In genomic region chr2:4917326-4918021, GRCm38 (mm10) we compare ENCODE assay signal across 8 mouse cellular contexts. TPM values are rescaled to one million over a fixed set of nuclear protein-coding genes. Genes with fewer than 3 reads are reported as not detected.
DNase-seq lines count a peak whose midpoint lies in the region; ATAC-seq and TF ChIP-seq lines count a peak whose summit lies in the region.

No protein-coding gene starts in this region.

- H3K4me2 ChIP-seq in heart, postnatal 0 days (ENCODE audit: low read depth, low read length) = peak overlapping the region; percentile 50
- H3K4me2 ChIP-seq in neural tube, embryonic 13.5 days = peak overlapping the region; percentile 37

- 15% methylated on average over 8 of the region's 8 CpGs for WGBS in forebrain, embryonic 10.5 days
- WGBS in heart, postnatal 0 days = 12% methylated on average over 8 of the region's 8 CpGs
- WGBS in neural tube, embryonic 13.5 days = 23% methylated on average over 8 of the region's 8 CpGs

- H3K36me3 ChIP-seq in ES-Bruce4 (ENCODE audit: control insufficient read depth, insufficient read depth, low read length, poor library complexity, severe bottlenecking) = no peaks in the 10 kb centered on the region
- H3K36me3 ChIP-seq in forebrain, embryonic 10.5 days (replicated peaks) = no peaks in the 10 kb centered on the region
- no peaks in the 10 kb centered on the region for H3K36me3 ChIP-seq in heart, postnatal 0 days (replicated peaks; ENCODE audit: control insufficient read depth, insufficient read depth, low read length)
- H3K36me3 ChIP-seq in neural tube, embryonic 13.5 days = no peaks in the 10 kb centered on the region
- H3K36me3 ChIP-seq in testis, adult 2 months (ENCODE audit: control insufficient read depth, insufficient read depth, low read length) = no peaks in the 10 kb centered on the region

- TF ChIP-seq CTCF in ES-Bruce4 (IDR thresholded peaks at IDR 0.05; ENCODE audit: low read depth, low read length) = peak; percentile 44
- TF ChIP-seq CTCF in heart, postnatal 0 days (IDR thresholded peaks at IDR 0.05; ENCODE audit: low read depth) = peak; percentile 89
- TF ChIP-seq CTCF in testis, adult 2 months (IDR thresholded peaks at IDR 0.05; ENCODE audit: control insufficient read depth, insufficient read depth, insufficient replicate concordance, low read depth, low read length) = peak; percentile 40; the same call in 1 of the 2 replicates

- peaks cover 6% of the 10 kb centered on the region; the same call in 1 of the 2 replicates for H3K9me3 ChIP-seq in ES-Bruce4 (replicated peaks; ENCODE audit: control insufficient read depth, insufficient read depth, low read length, poor library complexity, severe bottlenecking)
- 0 out of 2 replicates have a peak, but pooled peaks cover 1% of the 10 kb centered on the region for H3K9me3 ChIP-seq in forebrain, embryonic 10.5 days
- H3K9me3 ChIP-seq in heart, postnatal 0 days (replicated peaks; ENCODE audit: control insufficient read depth, low read length) = no peaks in the 10 kb centered on the region
- no peaks in the 10 kb centered on the region for H3K9me3 ChIP-seq in neural tube, embryonic 13.5 days

- 0 out of 2 replicates have a peak overlapping the region, but pooled peaks have one; percentile 32 for H3K9ac ChIP-seq in ES-Bruce4 (ENCODE audit: low read depth, poor library complexity, severe bottlenecking)
- H3K9ac ChIP-seq in heart, postnatal 0 days (replicated peaks; ENCODE audit: low read depth, low read length) = no peak overlapping the region
- no peak overlapping the region for H3K9ac ChIP-seq in neural tube, embryonic 13.5 days

- no peak for TF ChIP-seq EP300 in ES-Bruce4 (IDR thresholded peaks at IDR 0.05; ENCODE audit: insufficient read depth, low read depth, low read length)
- TF ChIP-seq EP300 in heart, postnatal 0 days (IDR thresholded peaks at IDR 0.05; ENCODE audit: low read depth) = no peak

- peak; percentile 27 for DNase-seq in c-Kit-negative CD71-positive TER-119-positive erythroid progenitor cells, embryonic 14.5 days (ENCODE audit: low read depth, low spot score)
- peak; percentile 61 for DNase-seq in forebrain, embryonic 10.5 days (ENCODE audit: extremely low spot score, low spot score)
- peak; percentile 57 for DNase-seq in heart, postnatal 0 days (ENCODE audit: low spot score)
- peak; percentile 73 to 78 for DNase-seq in kidney, postnatal 25 days
- DNase-seq in lung, adult 18-20 months = peak; percentile 40 to 43

- peak; percentile 32; the same call in 1 of the 2 replicates for ATAC-seq in heart, postnatal 0 days (ENCODE audit: insufficient read depth, low read depth)
- no peak for ATAC-seq in neural tube, embryonic 13.5 days (ENCODE audit: low read depth)

- no peak for TF ChIP-seq POLR2A in ES-Bruce4 (IDR thresholded peaks at IDR 0.05; ENCODE audit: insufficient read depth, low read length)
- no peak for TF ChIP-seq POLR2A in testis, adult 2 months (IDR thresholded peaks at IDR 0.05; ENCODE audit: control insufficient read depth, low read depth, low read length)

- no peaks in the 10 kb centered on the region for H3K27me3 ChIP-seq in ES-Bruce4 (ENCODE audit: control insufficient read depth, insufficient read depth, low read length, poor library complexity, severe bottlenecking)
- no peaks in the 10 kb centered on the region for H3K27me3 ChIP-seq in forebrain, embryonic 10.5 days (ENCODE audit: poor library complexity, severe bottlenecking)
- H3K27me3 ChIP-seq in heart, postnatal 0 days (ENCODE audit: control insufficient read depth, insufficient read depth, low read length) = no peaks in the 10 kb centered on the region
- no peaks in the 10 kb centered on the region for H3K27me3 ChIP-seq in neural tube, embryonic 13.5 days
- no peaks in the 10 kb centered on the region for H3K27me3 ChIP-seq in testis, adult 2 months (ENCODE audit: control insufficient read depth, insufficient read depth, low read length)

- peaks cover 9% of the 10 kb centered on the region for H3K4me1 ChIP-seq in ES-Bruce4 (ENCODE audit: control insufficient read depth, insufficient read depth, low read length)
- peaks cover 39% of the 10 kb centered on the region for H3K4me1 ChIP-seq in forebrain, embryonic 10.5 days
- peaks cover 3% of the 10 kb centered on the region for H3K4me1 ChIP-seq in heart, postnatal 0 days (ENCODE audit: control insufficient read depth, insufficient read depth)
- H3K4me1 ChIP-seq in neural tube, embryonic 13.5 days (replicated peaks) = peaks cover 13% of the 10 kb centered on the region
- H3K4me1 ChIP-seq in testis, adult 2 months (ENCODE audit: control insufficient read depth, insufficient read depth, low read length) = peaks cover 7% of the 10 kb centered on the region

- H3K4me3 ChIP-seq in ES-Bruce4 (ENCODE audit: low read depth, low read length) = 0 out of 2 replicates have a peak overlapping the region, but pooled peaks have one; percentile 5
- peak overlapping the region; percentile 18; the same call in 1 of the 2 replicates for H3K4me3 ChIP-seq in forebrain, embryonic 10.5 days
- H3K4me3 ChIP-seq in heart, postnatal 0 days (ENCODE audit: low read depth, low read length) = peak overlapping the region; percentile 27
- H3K4me3 ChIP-seq in neural tube, embryonic 13.5 days = no peak overlapping the region
- H3K4me3 ChIP-seq in testis, adult 2 months (ENCODE audit: control insufficient read depth, low read depth, low read length) = no peak overlapping the region

- 0 out of 2 replicates have a peak overlapping the region, but pooled peaks have one; percentile 3 for H3K27ac ChIP-seq in ES-Bruce4 (ENCODE audit: insufficient read depth, low read length)
- peak overlapping the region; percentile 64 for H3K27ac ChIP-seq in forebrain, embryonic 10.5 days
- H3K27ac ChIP-seq in heart, postnatal 0 days (ENCODE audit: low read depth) = peak overlapping the region; percentile 60
- H3K27ac ChIP-seq in neural tube, embryonic 13.5 days (replicated peaks) = no peak overlapping the region
- H3K27ac ChIP-seq in testis, adult 2 months (ENCODE audit: control insufficient read depth, insufficient read depth, low read depth, low read length) = peak overlapping the region; percentile 59

RNA-seq across cellular contexts. Expression of gene Phyh, which starts 1.3 kb away (rescaled TPM):
- 45.4 and 54.2 TPM in 2 replicates for polyA plus RNA-seq in ES-Bruce4 (2011; ENCODE audit: insufficient read depth, insufficient read length, low read depth, missing spikeins)
- 37.0 and 37.3 TPM in 2 replicates for polyA plus RNA-seq in forebrain, embryonic 10.5 days (2016; fragmentation: Nextera tagmentation; extraction: Ambion mirVana)
- 226 and 257 TPM in 2 replicates for total RNA-seq in heart, postnatal 0 days (2014; rRNA removed; ENCODE audit: low replicate concordance)
- polyA plus RNA-seq in heart, postnatal 0 days (2015; fragmentation: Nextera tagmentation; extraction: Ambion mirVana) = 443 and 451 TPM in 2 replicates
- 61.3 and 62.8 TPM in 2 replicates for polyA plus RNA-seq in neural tube, embryonic 13.5 days (2015; fragmentation: Nextera tagmentation; extraction: Ambion mirVana)
- 8.6 and 9.1 TPM in 2 replicates for polyA plus RNA-seq in testis, adult 2 months (2012; rRNA removed)

RNA-seq across cellular contexts. Expression of gene Sephs1, which starts 36.1 kb away (rescaled TPM):
- polyA plus RNA-seq in ES-Bruce4 (2011; ENCODE audit: insufficient read depth, insufficient read length, low read depth, missing spikeins) = 59.5 and 61.4 TPM in 2 replicates
- polyA plus RNA-seq in forebrain, embryonic 10.5 days (2016; fragmentation: Nextera tagmentation; extraction: Ambion mirVana) = 126 and 130 TPM in 2 replicates
- total RNA-seq in heart, postnatal 0 days (2014; rRNA removed; ENCODE audit: low replicate concordance) = 30.7 and 43.8 TPM in 2 replicates
- 20.9 TPM in 2 replicates for polyA plus RNA-seq in heart, postnatal 0 days (2015; fragmentation: Nextera tagmentation; extraction: Ambion mirVana)
- polyA plus RNA-seq in neural tube, embryonic 13.5 days (2015; fragmentation: Nextera tagmentation; extraction: Ambion mirVana) = 62.5 and 64.3 TPM in 2 replicates
- polyA plus RNA-seq in testis, adult 2 months (2012; rRNA removed) = 5.8 and 6.0 TPM in 2 replicates

RNA-seq across cellular contexts. Expression of gene Ucma, which starts 58.4 kb away (rescaled TPM):
- polyA plus RNA-seq in ES-Bruce4 (2011; ENCODE audit: insufficient read depth, insufficient read length, low read depth, missing spikeins) = 1.2 TPM in 1 of 2 replicates, not detected in the other
- 0.26 TPM in 1 of 2 replicates, not detected in the other for polyA plus RNA-seq in forebrain, embryonic 10.5 days (2016; fragmentation: Nextera tagmentation; extraction: Ambion mirVana)
- total RNA-seq in heart, postnatal 0 days (2014; rRNA removed; ENCODE audit: low replicate concordance) = not detected in 2 replicates
- polyA plus RNA-seq in heart, postnatal 0 days (2015; fragmentation: Nextera tagmentation; extraction: Ambion mirVana) = not detected in 2 replicates
- not detected in 2 replicates for polyA plus RNA-seq in neural tube, embryonic 13.5 days (2015; fragmentation: Nextera tagmentation; extraction: Ambion mirVana)
- 0.20 TPM in 1 of 2 replicates, not detected in the other for polyA plus RNA-seq in testis, adult 2 months (2012; rRNA removed)

Comparison
In these comparisons a context has a peak if more than half of its experiments do, and no peak if none do; other contexts are left out.
1. H3K4me3 ChIP-seq: peak in ES-Bruce4 (single experiment), forebrain, embryonic 10.5 days (single experiment) and heart, postnatal 0 days (single experiment); none in neural tube, embryonic 13.5 days (single experiment) and testis, adult 2 months (single experiment).
2. Peak in every context shown above with its lines, with median percentiles within 50 percentile points of each other: CTCF ChIP-seq and DNase-seq.